Mouse (Mus musculus): ENCODE measurements around the gene Bcl2l12.

DNA sequence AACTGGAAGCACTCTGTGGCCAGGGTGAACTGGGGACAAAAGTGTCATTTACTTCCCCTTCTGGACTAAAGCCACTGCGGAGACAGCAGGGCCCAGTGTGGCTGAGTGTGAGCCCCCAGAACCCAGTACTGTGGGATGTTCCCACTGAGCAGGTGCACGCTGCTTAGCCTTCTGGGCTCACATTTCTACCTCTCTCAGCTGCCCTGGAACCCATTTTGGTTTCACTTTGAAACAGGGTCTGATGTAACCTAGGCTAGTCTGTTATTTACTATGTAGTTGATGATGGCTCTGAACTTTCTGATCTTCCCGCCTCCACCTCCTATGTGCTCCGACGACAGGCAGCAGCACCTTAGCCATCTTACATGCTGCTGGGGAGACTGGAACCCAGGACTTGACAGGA lies 35.7 kb downstream of the Bcl2l12 start:
- no peak for TF ChIP-seq TAL1 (IDR thresholded peaks at IDR 0.05; ENCODE audit: low read length)
- TF ChIP-seq GATA1 (IDR thresholded peaks at IDR 0.05; ENCODE audit: low read length) = no peak
